Mouse (Mus musculus) CD4-positive, CD25-positive, alpha-beta regulatory T cell, adult 2 months (primary cell): ENCODE measurements around the gene Gpr171.
"Not testable (repeated sequence)": the region's sequence is repeated elsewhere in the genome, so short reads cannot be mapped to it uniquely, and the experiment has no call there.

ENCODE experiments used
- DNase-seq: peaks from one replicate; pipeline ENCODE4 v3.0.0-alpha.2; 2012; ENCODE audit warnings: low read depth, low spot score

Gpr171 gene

GRCm38 (mm10) chr3:59113973-59114517 lies 12.4 kb upstream of the Gpr171 start:
- DNase-seq, result no peak

GRCm38 (mm10) chr3:59113291-59113690 lies 11.7 kb upstream of the Gpr171 start:
- not testable (repeated sequence) for DNase-seq

- DNase-seq, result no peak
Measured at GRCm38 (mm10) chr3:59111944-59112343, 10.3 kb upstream of the Gpr171 start.

GRCm38 (mm10) chr3:59109834-59110233 lies 8.2 kb upstream of the Gpr171 start:
- DNase-seq, result not testable (repeated sequence)

- DNase-seq, result no peak
Measured at GRCm38 (mm10) chr3:59107439-59107838, 5.8 kb upstream of the Gpr171 start.

- DNase-seq, result no peak
Measured at GRCm38 (mm10) chr3:59104462-59104861, 2.8 kb upstream of the Gpr171 start.

- no peak for DNase-seq
Measured at GRCm38 (mm10) chr3:59102146-59102545, 525 bp upstream of the Gpr171 start.

GRCm38 (mm10) chr3:59098540-59098939 lies 3.1 kb downstream of the Gpr171 start:
- DNase-seq, result no peak

- no peak for DNase-seq
Measured at GRCm38 (mm10) chr3:59097421-59097820, 4.2 kb downstream of the Gpr171 start.

GRCm38 (mm10) chr3:59092702-59093101 lies 8.9 kb downstream of the Gpr171 start:
- no peak for DNase-seq

GRCm38 (mm10) chr3:59080919-59081318 lies 20.7 kb downstream of the Gpr171 start:
- peak; percentile 70 for DNase-seq

GRCm38 (mm10) chr3:59080293-59080916 lies 21.2 kb downstream of the Gpr171 start:
- no peak for DNase-seq

GRCm38 (mm10) chr3:59079327-59079726 lies 22.3 kb downstream of the Gpr171 start:
- peak; percentile 90 for DNase-seq

- no peak for DNase-seq
Measured at GRCm38 (mm10) chr3:59078585-59078984, 23.0 kb downstream of the Gpr171 start.

GRCm38 (mm10) chr3:59077278-59077677 lies 24.3 kb downstream of the Gpr171 start:
- peak; percentile 67 for DNase-seq

GRCm38 (mm10) chr3:59069071-59069470 lies 32.5 kb downstream of the Gpr171 start:
- not testable (repeated sequence) for DNase-seq

GRCm38 (mm10) chr3:59066558-59067294 lies 34.9 kb downstream of the Gpr171 start:
- DNase-seq, result no peak

- DNase-seq, result no peak
Measured at GRCm38 (mm10) chr3:59065937-59066336, 35.7 kb downstream of the Gpr171 start.

- no peak for DNase-seq
Measured at GRCm38 (mm10) chr3:59063431-59063830, 38.2 kb downstream of the Gpr171 start.

- DNase-seq, result no peak
Measured at GRCm38 (mm10) chr3:59062141-59062540, 39.5 kb downstream of the Gpr171 start.

GRCm38 (mm10) chr3:59060131-59060530 lies 41.5 kb downstream of the Gpr171 start:
- no peak for DNase-seq

GRCm38 (mm10) chr3:59059022-59059541 lies 42.5 kb downstream of the Gpr171 start:
- DNase-seq, result peak; percentile 76
